Mouse (Mus musculus): ENCODE results near the gene Nostrin. TPM values are rescaled to one million over a fixed set of nuclear protein-coding genes. Genes with fewer than 3 reads are reported as not detected.

Gene Nostrin
- polyA plus RNA-seq (2015; fragmentation: Nextera tagmentation; extraction: Ambion mirVana) = 2.1 and 2.4 TPM in 2 replicates

- no peaks in the 10 kb centered on the region for H3K36me3 ChIP-seq (ENCODE audit: control insufficient read depth, insufficient read depth, low read length)
- ATAC-seq = no peak
- H3K4me3 ChIP-seq (ENCODE audit: low read length) = no peak within 1 kb of the TSS
- 75% methylated on average over 15 of the region's 15 CpGs for WGBS
- H3K27me3 ChIP-seq (replicated peaks; ENCODE audit: control insufficient read depth, insufficient read depth, low read length) = no peaks in the 10 kb centered on the region
- no peaks in the 10 kb centered on the region for H3K4me1 ChIP-seq (ENCODE audit: control insufficient read depth, insufficient read depth, low read depth, low read length)
- no peaks in the 10 kb centered on the region for H3K9me3 ChIP-seq (ENCODE audit: control insufficient read depth, low read length)
- H3K4me2 ChIP-seq (ENCODE audit: low read length) = no peak within 1 kb of the TSS
- no peak within 1 kb of the TSS for H3K9ac ChIP-seq (ENCODE audit: low read depth, low read length)
- H3K27ac ChIP-seq (ENCODE audit: low read depth, low read length) = no peak within 1 kb of the TSS
Measured at GRCm38 (mm10) chr2:69135661-69136576, at the start of gene Nostrin. Nostrin (plus strand) TSS chr2:69135800.

DNA sequence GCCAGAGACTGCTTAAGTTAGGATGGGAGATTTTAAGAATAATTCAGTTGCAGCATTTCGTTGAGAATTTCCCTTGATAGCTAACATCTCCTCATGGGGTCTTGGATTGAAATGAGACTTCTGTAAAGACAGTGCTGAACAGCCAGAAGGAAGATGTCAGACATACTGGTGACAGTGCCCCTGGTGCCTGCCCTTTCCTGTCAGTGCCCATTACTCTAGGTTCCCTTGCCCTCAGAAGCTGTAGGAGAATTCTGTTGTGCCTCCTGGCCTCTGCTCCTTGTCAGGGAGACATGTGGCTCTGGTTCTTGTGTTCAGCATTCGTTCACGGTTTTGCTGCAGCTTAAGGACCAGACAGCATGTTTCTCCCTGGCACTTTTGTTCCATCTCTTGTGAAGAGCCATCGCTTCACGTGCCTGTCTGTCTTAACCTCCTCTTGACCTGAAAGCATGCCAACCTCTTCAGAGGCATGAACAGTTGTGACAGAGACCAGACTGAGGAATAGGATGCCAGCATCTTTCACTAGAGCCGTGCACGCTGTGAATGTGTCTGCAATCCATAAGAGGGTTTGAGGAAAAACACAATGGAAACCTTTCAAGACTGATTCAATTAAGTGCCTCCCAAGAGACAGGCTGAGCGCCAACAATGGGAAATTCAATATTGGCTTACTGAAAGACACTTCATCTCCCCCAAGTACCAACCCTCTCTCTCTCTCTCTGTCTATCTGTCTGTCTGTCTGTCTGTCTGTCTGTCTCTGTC is 48.9 kb upstream of the Nostrin start:
- Histone ChIP-seq H3K4me1 (ENCODE audit: control insufficient read depth, insufficient read depth, low read depth, low read length) (peaks cover 14% of the 10 kb centered on the region), H3K27ac (ENCODE audit: low read depth, low read length) (no peak overlapping the region), H3K4me2 (ENCODE audit: low read length) (no peak overlapping the region), H3K27me3 (replicated peaks; ENCODE audit: control insufficient read depth, insufficient read depth, low read length) (no peaks in the 10 kb centered on the region), H3K9me3 (ENCODE audit: control insufficient read depth, low read length) (no peaks in the 10 kb centered on the region), H3K9ac (ENCODE audit: low read depth, low read length) (no peak overlapping the region), H3K36me3 (ENCODE audit: control insufficient read depth, insufficient read depth, low read length) (no peaks in the 10 kb centered on the region), H3K4me3 (ENCODE audit: low read length) (no peak overlapping the region)
- peak; percentile 77 for ATAC-seq
- WGBS = 20% methylated on average over 8 of the region's 8 CpGs

DNA sequence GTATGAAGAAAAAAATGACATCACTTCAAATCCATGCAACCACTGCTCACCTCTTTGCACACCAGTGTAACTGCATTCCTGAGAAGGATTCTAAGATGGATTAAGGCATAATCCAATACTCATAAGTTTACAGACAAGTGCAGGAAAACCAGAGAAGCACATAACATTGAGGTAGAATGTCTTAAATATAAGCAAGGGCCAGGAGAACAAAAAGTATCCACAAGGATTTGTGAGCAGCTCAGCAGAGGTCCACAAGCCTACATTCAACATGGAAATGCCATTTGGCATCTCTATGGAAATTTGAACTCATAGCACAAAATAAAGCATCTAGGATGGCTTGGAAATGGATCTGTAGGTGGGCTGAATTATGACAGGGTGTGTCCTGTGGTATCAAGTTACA is 39.8 kb upstream of the Nostrin start:
- Histone ChIP-seq H3K4me3 (ENCODE audit: low read length) (no peak overlapping the region), H3K4me1 (ENCODE audit: control insufficient read depth, insufficient read depth, low read depth, low read length) (no peaks in the 10 kb centered on the region), H3K27me3 (replicated peaks; ENCODE audit: control insufficient read depth, insufficient read depth, low read length) (no peaks in the 10 kb centered on the region), H3K27ac (ENCODE audit: low read depth, low read length) (no peak overlapping the region), H3K9ac (ENCODE audit: low read depth, low read length) (no peak overlapping the region), H3K4me2 (ENCODE audit: low read length) (no peak overlapping the region), H3K36me3 (ENCODE audit: control insufficient read depth, insufficient read depth, low read length) (no peaks in the 10 kb centered on the region), H3K9me3 (ENCODE audit: control insufficient read depth, low read length) (no peaks in the 10 kb centered on the region)
- ATAC-seq = no peak

DNA sequence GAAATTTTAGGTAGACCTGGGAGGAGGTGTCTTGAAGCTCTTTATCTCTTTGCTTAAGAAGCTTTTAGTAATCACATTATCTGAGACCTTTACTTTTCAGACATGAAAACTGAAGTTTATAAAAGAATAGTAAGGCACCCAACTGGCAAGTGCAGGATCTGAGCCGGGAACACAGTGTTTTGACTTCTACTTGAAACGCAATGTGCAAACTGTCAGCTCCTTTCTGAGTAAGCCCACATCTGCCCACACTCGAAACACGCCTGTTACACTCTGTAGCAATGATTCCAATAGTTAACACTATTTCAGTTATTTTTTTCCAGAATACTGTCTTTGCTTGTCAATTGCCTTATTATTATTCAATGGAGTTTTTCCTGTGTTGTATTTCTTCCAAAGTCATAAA is 38.8 kb upstream of the Nostrin start:
- ATAC-seq = no peak
- H3K36me3 ChIP-seq (ENCODE audit: control insufficient read depth, insufficient read depth, low read length) = no peaks in the 10 kb centered on the region
- no peak overlapping the region for H3K4me2 ChIP-seq (ENCODE audit: low read length)
- no peaks in the 10 kb centered on the region for H3K27me3 ChIP-seq (replicated peaks; ENCODE audit: control insufficient read depth, insufficient read depth, low read length)
- no peaks in the 10 kb centered on the region for H3K9me3 ChIP-seq (ENCODE audit: control insufficient read depth, low read length)
- H3K4me3 ChIP-seq (ENCODE audit: low read length) = no peak overlapping the region
- no peak overlapping the region for H3K27ac ChIP-seq (ENCODE audit: low read depth, low read length)
- no peaks in the 10 kb centered on the region for H3K4me1 ChIP-seq (ENCODE audit: control insufficient read depth, insufficient read depth, low read depth, low read length)
- no peak overlapping the region for H3K9ac ChIP-seq (ENCODE audit: low read depth, low read length)
- WGBS = 83% methylated on average over 4 of the region's 4 CpGs

DNA sequence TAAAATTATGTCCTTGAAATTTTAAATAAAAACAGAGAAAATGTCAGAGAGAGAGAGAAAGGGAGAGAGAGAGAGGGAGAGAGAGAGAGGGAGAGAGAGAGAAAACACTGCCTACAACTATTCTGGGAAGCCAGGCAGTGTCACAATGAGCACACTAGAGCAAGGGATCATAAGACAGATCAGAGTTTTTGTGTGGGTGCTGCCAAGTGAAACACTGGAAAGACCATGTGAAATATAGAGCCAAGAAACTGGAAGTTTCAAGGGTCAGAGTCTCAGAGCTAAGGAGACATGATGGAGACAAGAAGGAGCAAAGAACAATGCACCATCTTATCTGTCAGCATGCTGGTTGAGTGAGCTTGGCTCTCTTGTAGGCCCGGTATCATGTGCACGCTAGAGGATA is 38.1 kb upstream of the Nostrin start:
- 100% methylated on average over 2 of the region's 2 CpGs for WGBS
- Histone ChIP-seq H3K36me3 (ENCODE audit: control insufficient read depth, insufficient read depth, low read length) (no peaks in the 10 kb centered on the region), H3K9me3 (ENCODE audit: control insufficient read depth, low read length) (no peaks in the 10 kb centered on the region), H3K9ac (ENCODE audit: low read depth, low read length) (no peak overlapping the region), H3K27ac (ENCODE audit: low read depth, low read length) (no peak overlapping the region), H3K4me2 (ENCODE audit: low read length) (no peak overlapping the region), H3K4me3 (ENCODE audit: low read length) (no peak overlapping the region), H3K4me1 (ENCODE audit: control insufficient read depth, insufficient read depth, low read depth, low read length) (no peaks in the 10 kb centered on the region), H3K27me3 (replicated peaks; ENCODE audit: control insufficient read depth, insufficient read depth, low read length) (no peaks in the 10 kb centered on the region)
- no peak for ATAC-seq

GRCm38 (mm10) chr2:69098701-69099100 is 36.9 kb upstream of the Nostrin start:
- WGBS = 82% methylated on average over 3 of the region's 3 CpGs
- no peaks in the 10 kb centered on the region for H3K4me1 ChIP-seq (ENCODE audit: control insufficient read depth, insufficient read depth, low read depth, low read length)
- H3K27ac ChIP-seq (ENCODE audit: low read depth, low read length) = no peak overlapping the region
- no peaks in the 10 kb centered on the region for H3K27me3 ChIP-seq (replicated peaks; ENCODE audit: control insufficient read depth, insufficient read depth, low read length)
- H3K9ac ChIP-seq (ENCODE audit: low read depth, low read length) = no peak overlapping the region
- no peaks in the 10 kb centered on the region for H3K36me3 ChIP-seq (ENCODE audit: control insufficient read depth, insufficient read depth, low read length)
- no peak for ATAC-seq
- no peak overlapping the region for H3K4me3 ChIP-seq (ENCODE audit: low read length)
- no peaks in the 10 kb centered on the region for H3K9me3 ChIP-seq (ENCODE audit: control insufficient read depth, low read length)
- no peak overlapping the region for H3K4me2 ChIP-seq (ENCODE audit: low read length)

- Histone ChIP-seq H3K9ac (ENCODE audit: low read depth, low read length) (no peak overlapping the region), H3K4me2 (ENCODE audit: low read length) (no peak overlapping the region), H3K4me3 (ENCODE audit: low read length) (no peak overlapping the region), H3K9me3 (ENCODE audit: control insufficient read depth, low read length) (no peaks in the 10 kb centered on the region), H3K36me3 (ENCODE audit: control insufficient read depth, insufficient read depth, low read length) (no peaks in the 10 kb centered on the region), H3K4me1 (ENCODE audit: control insufficient read depth, insufficient read depth, low read depth, low read length) (no peaks in the 10 kb centered on the region), H3K27ac (ENCODE audit: low read depth, low read length) (no peak overlapping the region), H3K27me3 (replicated peaks; ENCODE audit: control insufficient read depth, insufficient read depth, low read length) (no peaks in the 10 kb centered on the region)
- 93% methylated on average over 7 of the region's 7 CpGs for WGBS
- ATAC-seq = no peak
Measured at GRCm38 (mm10) chr2:69099147-69099546, 36.5 kb upstream of the Nostrin start.

- H3K27me3 ChIP-seq (replicated peaks; ENCODE audit: control insufficient read depth, insufficient read depth, low read length) = no peaks in the 10 kb centered on the region
- H3K27ac ChIP-seq (ENCODE audit: low read depth, low read length) = no peak overlapping the region
- no peaks in the 10 kb centered on the region for H3K4me1 ChIP-seq (ENCODE audit: control insufficient read depth, insufficient read depth, low read depth, low read length)
- H3K4me2 ChIP-seq (ENCODE audit: low read length) = no peak overlapping the region
- 27% methylated on average over 3 of the region's 3 CpGs for WGBS
- no peaks in the 10 kb centered on the region for H3K9me3 ChIP-seq (ENCODE audit: control insufficient read depth, low read length)
- H3K36me3 ChIP-seq (ENCODE audit: control insufficient read depth, insufficient read depth, low read length) = no peaks in the 10 kb centered on the region
- H3K9ac ChIP-seq (ENCODE audit: low read depth, low read length) = no peak overlapping the region
- ATAC-seq = no peak
- H3K4me3 ChIP-seq (ENCODE audit: low read length) = no peak overlapping the region
Measured at GRCm38 (mm10) chr2:69100706-69101105, 34.9 kb upstream of the Nostrin start.

DNA sequence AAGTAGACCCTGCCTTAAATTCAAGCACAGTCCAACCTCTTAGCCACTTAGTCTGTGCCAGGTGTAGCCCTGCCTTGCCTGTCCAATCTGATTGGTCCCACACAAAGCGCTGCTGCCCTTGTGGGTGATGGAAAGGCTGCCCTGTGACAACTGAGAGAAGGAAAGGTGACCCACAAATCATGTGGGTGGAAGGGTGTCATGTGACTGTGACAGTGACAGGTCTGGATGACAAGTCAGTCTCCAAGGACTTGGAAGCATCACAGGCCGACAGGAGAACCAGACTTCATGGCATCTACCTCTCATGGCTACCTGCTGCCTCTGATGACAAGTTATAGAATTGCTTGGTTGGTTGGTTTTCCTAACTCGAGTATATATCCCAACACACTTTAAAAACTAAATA is 32.1 kb upstream of the Nostrin start:
- Histone ChIP-seq H3K4me3 (ENCODE audit: low read length) (no peak overlapping the region), H3K9ac (ENCODE audit: low read depth, low read length) (no peak overlapping the region), H3K36me3 (ENCODE audit: control insufficient read depth, insufficient read depth, low read length) (no peaks in the 10 kb centered on the region), H3K4me2 (ENCODE audit: low read length) (no peak overlapping the region), H3K27me3 (replicated peaks; ENCODE audit: control insufficient read depth, insufficient read depth, low read length) (no peaks in the 10 kb centered on the region), H3K9me3 (ENCODE audit: control insufficient read depth, low read length) (no peaks in the 10 kb centered on the region), H3K27ac (ENCODE audit: low read depth, low read length) (no peak overlapping the region), H3K4me1 (ENCODE audit: control insufficient read depth, insufficient read depth, low read depth, low read length) (no peaks in the 10 kb centered on the region)
- 85% methylated on average over 3 of the region's 3 CpGs for WGBS
- no peak for ATAC-seq

Measured in hindbrain, embryonic 16.5 days (tissue).